Mouse (Mus musculus) lung, embryonic 14.5 days (tissue): Measurements from ENCODE around the gene Akr1d1. TPM values are rescaled to one million over a fixed set of nuclear protein-coding genes. Genes with fewer than 3 reads are reported as not detected.

Experiments
- ATAC-seq: fragments of 200-750 bp; cut with Nextera tagmentation; 2 replicates; pipeline ENCODE4 v1.8.0; 2017; ENCODE audit warnings: mild to moderate bottlenecking, moderate TSS enrichment, moderate library complexity; ENCODE audit not compliant: insufficient read depth
- DNase-seq: peaks from one replicate; pipeline ENCODE4 v3.0.0-alpha.2; 2015
- H3K27ac ChIP-seq: fragments of 300-500 bp; sonication (generic); 2 replicates; pipeline ENCODE4 v1.5.1; 2014; ENCODE audit warnings: low read depth, mild to moderate bottlenecking, moderate library complexity
- H3K27me3 ChIP-seq: fragments of 300-500 bp; sonication (generic); 2 replicates; pipeline ENCODE4 v1.6.1; 2014; ENCODE audit warnings: low read length, control low read depth; ENCODE audit not compliant: insufficient read depth
- H3K36me3 ChIP-seq: fragments of 300-500 bp; sonication (generic); 2 replicates; pipeline ENCODE4 v1.6.1; 2014; ENCODE audit warnings: control low read depth; ENCODE audit not compliant: insufficient read depth
- H3K4me1 ChIP-seq: fragments of 300-500 bp; sonication (generic); 2 replicates; pipeline ENCODE4 v1.6.1; 2014; ENCODE audit warnings: antibody characterized with exemption, control low read depth; ENCODE audit not compliant: insufficient read depth
- H3K4me2 ChIP-seq: fragments of 300-500 bp; sonication (generic); 2 replicates; pipeline ENCODE4 v1.6.1; 2014; ENCODE audit warnings: mild to moderate bottlenecking
- H3K4me3 ChIP-seq: fragments of 300-500 bp; sonication (generic); 2 replicates; pipeline ENCODE4 v1.5.1; 2014; ENCODE audit warnings: low read depth, low read length
- H3K9ac ChIP-seq: fragments of 300-500 bp; sonication (generic); 2 replicates; pipeline ENCODE4 v1.6.1; 2014
- H3K9me3 ChIP-seq: fragments of 300-500 bp; sonication (generic); 2 replicates; pipeline ENCODE4 v1.6.1; 2016; ENCODE audit warnings: low read depth, low read length, control low read depth
- CTCF ChIP-seq: IDR thresholded peaks from 2 replicates; pipeline ENCODE4 v1.5.1; 2016; ENCODE audit warnings: antibody characterized with exemption, low read depth
- WGBS: fragments of 180-500 bp; shearing (Covaris S2); extraction: QIAGEN DNeasy Blood & Tissue Kit; methylation state at CpG from one replicate; pipeline ENCODE4 v1.1.7; 2014; 5-methylcytosine and 5-hydroxymethylcytosine counted together
- polyA plus RNA-seq: library from polyadenylated mRNA; unstranded; fragments of >200 nt; fragmentation: Nextera tagmentation; extraction: Ambion mirVana; gene quantifications from 2 replicates; pipeline ENCODE4 v1.2.1, GENCODE M21; 2014

Gene Akr1d1
- polyA plus RNA-seq, 1 experiment from 2014 or later, result not detected

- H3K36me3 ChIP-seq, result no peaks in the 10 kb centered on the region
- WGBS, result 77% methylated on average over 5 of the region's 5 CpGs
- ATAC-seq (no peak), DNase-seq (no peak)
- no peak overlapping the region for H3K4me3 ChIP-seq
- no peaks in the 10 kb centered on the region for H3K27me3 ChIP-seq
- H3K4me2 ChIP-seq, result no peak overlapping the region
- no peak for TF ChIP-seq CTCF
- H3K9ac ChIP-seq, result no peak overlapping the region
- no peaks in the 10 kb centered on the region for H3K4me1 ChIP-seq
- H3K27ac ChIP-seq, result no peak overlapping the region
- no peaks in the 10 kb centered on the region for H3K9me3 ChIP-seq
Measured at GRCm38 (mm10) chr6:37538792-37539191, 8.8 kb downstream of the Akr1d1 start.

GRCm38 (mm10) chr6:37539403-37539802, 9.4 kb downstream of the Akr1d1 start:
- no peaks in the 10 kb centered on the region for H3K9me3 ChIP-seq
- H3K36me3 ChIP-seq, result no peaks in the 10 kb centered on the region
- H3K9ac ChIP-seq, result no peak overlapping the region
- ATAC-seq (no peak), DNase-seq (no peak)
- H3K4me3 ChIP-seq, result no peak overlapping the region
- H3K27ac ChIP-seq, result no peak overlapping the region
- 56% methylated on average over 9 of the region's 9 CpGs for WGBS
- H3K4me1 ChIP-seq, result no peaks in the 10 kb centered on the region
- no peak overlapping the region for H3K4me2 ChIP-seq
- TF ChIP-seq CTCF, result no peak
- H3K27me3 ChIP-seq, result no peaks in the 10 kb centered on the region

- Histone ChIP-seq H3K4me1 (no peaks in the 10 kb centered on the region), H3K36me3 (no peaks in the 10 kb centered on the region), H3K27ac (no peak overlapping the region), H3K4me2 (no peak overlapping the region), H3K9ac (no peak overlapping the region), H3K4me3 (no peak overlapping the region), H3K27me3 (no peaks in the 10 kb centered on the region), H3K9me3 (no peaks in the 10 kb centered on the region)
- WGBS, result 58% methylated on average over 3 of the region's 3 CpGs
- ATAC-seq (no peak), DNase-seq (no peak)
- no peak for TF ChIP-seq CTCF
Measured at GRCm38 (mm10) chr6:37540113-37540512, 10.1 kb downstream of the Akr1d1 start.

GRCm38 (mm10) chr6:37541171-37541570, 11.2 kb downstream of the Akr1d1 start:
- TF ChIP-seq CTCF, result no peak
- H3K36me3 ChIP-seq, result no peaks in the 10 kb centered on the region
- 78% methylated on average over 3 of the region's 3 CpGs for WGBS

GRCm38 (mm10) chr6:37542145-37542544, 12.2 kb downstream of the Akr1d1 start:
- no peaks in the 10 kb centered on the region for H3K9me3 ChIP-seq
- no peak overlapping the region for H3K4me2 ChIP-seq
- WGBS, result 96% methylated on average over 3 of the region's 3 CpGs
- H3K4me1 ChIP-seq, result no peaks in the 10 kb centered on the region
- H3K4me3 ChIP-seq, result no peak overlapping the region
- DNase-seq, result no peak
- no peak for ATAC-seq
- no peak overlapping the region for H3K9ac ChIP-seq
- no peak overlapping the region for H3K27ac ChIP-seq
- no peak for TF ChIP-seq CTCF
- no peaks in the 10 kb centered on the region for H3K27me3 ChIP-seq
- H3K36me3 ChIP-seq, result no peaks in the 10 kb centered on the region

More at GRCm38 (mm10) chr6:37541171-37541570, 11.2 kb downstream of the Akr1d1 start:
- no peak overlapping the region for H3K4me2 ChIP-seq
- no peak for DNase-seq
- H3K4me1 ChIP-seq, result no peaks in the 10 kb centered on the region
- H3K9ac ChIP-seq, result no peak overlapping the region
- H3K9me3 ChIP-seq, result no peaks in the 10 kb centered on the region
- no peaks in the 10 kb centered on the region for H3K27me3 ChIP-seq
- H3K4me3 ChIP-seq, result no peak overlapping the region
- H3K27ac ChIP-seq, result no peak overlapping the region
- ATAC-seq, result no peak

- H3K36me3 ChIP-seq, result no peaks in the 10 kb centered on the region
- TF ChIP-seq CTCF, result peak; percentile 58
- no peak overlapping the region for H3K27ac ChIP-seq
- H3K4me3 ChIP-seq, result no peak overlapping the region
- no peak overlapping the region for H3K9ac ChIP-seq
- 80% methylated on average over 2 of the region's 2 CpGs for WGBS
- H3K9me3 ChIP-seq, result no peaks in the 10 kb centered on the region
- no peak overlapping the region for H3K4me2 ChIP-seq
- ATAC-seq (no peak), DNase-seq (peak; percentile 59)
- no peaks in the 10 kb centered on the region for H3K27me3 ChIP-seq
- no peaks in the 10 kb centered on the region for H3K4me1 ChIP-seq
Measured at GRCm38 (mm10) chr6:37552760-37553159, 22.8 kb downstream of the Akr1d1 start.

- ATAC-seq, result no peak
Measured at GRCm38 (mm10) chr6:37553926-37554325, 24.0 kb downstream of the Akr1d1 start.

GRCm38 (mm10) chr6:37554327-37554726, 24.4 kb downstream of the Akr1d1 start:
- no peak for TF ChIP-seq CTCF
- Histone ChIP-seq H3K4me1 (no peaks in the 10 kb centered on the region), H3K27ac (no peak overlapping the region), H3K36me3 (no peaks in the 10 kb centered on the region), H3K4me2 (no peak overlapping the region), H3K27me3 (no peaks in the 10 kb centered on the region), H3K9me3 (no peaks in the 10 kb centered on the region), H3K4me3 (no peak overlapping the region), H3K9ac (no peak overlapping the region)
- 89% methylated on average over 1 of the region's 1 CpGs for WGBS
- no peak for DNase-seq
- no peak for ATAC-seq

More at GRCm38 (mm10) chr6:37553926-37554325, 24.0 kb downstream of the Akr1d1 start:
- Histone ChIP-seq H3K9ac (no peak overlapping the region), H3K36me3 (no peaks in the 10 kb centered on the region), H3K4me2 (no peak overlapping the region), H3K27me3 (no peaks in the 10 kb centered on the region), H3K4me3 (no peak overlapping the region), H3K4me1 (no peaks in the 10 kb centered on the region), H3K27ac (no peak overlapping the region), H3K9me3 (no peaks in the 10 kb centered on the region)
- WGBS, result 51% methylated on average over 3 of the region's 3 CpGs
- DNase-seq, result no peak
- no peak for TF ChIP-seq CTCF
